In the genomic region with DNA sequence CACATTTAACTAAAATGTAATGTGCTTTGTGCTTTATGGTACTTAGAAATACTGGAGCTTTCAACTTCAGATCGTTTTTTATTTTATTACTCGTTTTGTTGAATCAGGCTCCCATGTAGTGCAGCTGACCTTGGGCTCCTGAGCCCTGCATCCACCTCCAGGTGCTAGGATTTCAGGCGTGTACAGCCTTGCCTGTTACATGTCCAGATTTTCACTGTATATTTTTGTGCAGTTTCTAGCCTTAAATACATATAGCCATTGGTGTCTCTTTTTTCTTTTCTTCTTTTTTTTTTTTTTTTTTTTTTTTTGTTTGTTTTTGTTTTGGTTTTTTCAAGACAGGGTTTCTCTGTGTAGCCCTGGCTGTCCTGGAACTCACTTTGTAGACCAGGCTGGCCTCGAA, we compare ENCODE assay signal across 22 mouse cellular contexts. TPM values are rescaled to one million over a fixed set of nuclear protein-coding genes. Genes with fewer than 3 reads are reported as not detected.
DNase-seq lines count a peak whose midpoint lies in the region; ATAC-seq and TF ChIP-seq lines count a peak whose summit lies in the region.
"Had no signal": no experiment of that assay in that cellular context is flagged by ENCODE, and none has a peak within 500 bp of the region (broad histone marks: within the 10 kb centered on the region; RNA-seq: fewer than 3 reads in every experiment).

No protein-coding gene starts in this region.

- H3K4me3 ChIP-seq in midbrain, embryonic 11.5 days (ENCODE audit: low read depth, low read length) = no peak overlapping the region
- H3K4me3 ChIP-seq in midbrain, embryonic 13.5 days (replicated peaks) = no peak overlapping the region
- no peak overlapping the region for H3K4me3 ChIP-seq in ES-E14 (ENCODE audit: insufficient read depth in 1 of 2, low read depth in 1 of 2, low read length in 2 of 2, poor library complexity in 1 of 2, severe bottlenecking in 1 of 2)
- H3K4me3 ChIP-seq in embryonic facial prominence, embryonic 10.5 days = no peak overlapping the region

- no peaks in the 10 kb centered on the region for H3K9me3 ChIP-seq in midbrain, embryonic 11.5 days (ENCODE audit: control insufficient read depth, low read length)
- H3K9me3 ChIP-seq in midbrain, embryonic 13.5 days = no peaks in the 10 kb centered on the region
- no peaks in the 10 kb centered on the region for H3K9me3 ChIP-seq in ES-E14 (ENCODE audit: control insufficient read depth, insufficient read depth, low read depth, low read length)
- H3K9me3 ChIP-seq in embryonic facial prominence, embryonic 10.5 days = no peaks in the 10 kb centered on the region
- H3K9me3 ChIP-seq: G1E had no signal

- H3K27me3 ChIP-seq in midbrain, embryonic 11.5 days (ENCODE audit: control insufficient read depth, insufficient read depth, low read length) = no peaks in the 10 kb centered on the region
- H3K27me3 ChIP-seq in midbrain, embryonic 13.5 days = no peaks in the 10 kb centered on the region
- no peaks in the 10 kb centered on the region for H3K27me3 ChIP-seq in embryonic facial prominence, embryonic 10.5 days (replicated peaks; ENCODE audit: low read depth, poor library complexity, severe bottlenecking)
- H3K27me3 ChIP-seq: CH12.LX, Patski had no signal

- no peak for ATAC-seq in midbrain, embryonic 11.5 days (ENCODE audit: low FRiP score)
- ATAC-seq in midbrain, embryonic 13.5 days = no peak
- ATAC-seq: activated CD4-positive, CD25-positive, alpha-beta regulatory T cell, adult 4 months; CD4-positive, CD25-positive, alpha-beta regulatory T cell, adult 4 months; Patski had no signal

- intact Hi-C loops in heart, postnatal 25 days (cut with DNase I) = no loop called here

- in situ Hi-C loops in ES-E14 (cut with MboI; ENCODE audit: low sequenced_read_pairs in 2 of 2, unreplicated experiment in 2 of 2) = no loop called here

- H3K36me3 ChIP-seq in midbrain, embryonic 11.5 days (ENCODE audit: control insufficient read depth, insufficient read depth, low read length) = no peaks in the 10 kb centered on the region
- H3K36me3 ChIP-seq in midbrain, embryonic 13.5 days = no peaks in the 10 kb centered on the region
- H3K36me3 ChIP-seq in ES-E14 (ENCODE audit: control insufficient read depth, insufficient read depth, low read length, poor library complexity, severe bottlenecking) = no peaks in the 10 kb centered on the region
- H3K36me3 ChIP-seq in embryonic facial prominence, embryonic 10.5 days (replicated peaks) = peaks cover 24% of the 10 kb centered on the region

- no peak overlapping the region for H3K4me2 ChIP-seq in midbrain, embryonic 11.5 days
- no peak overlapping the region for H3K4me2 ChIP-seq in midbrain, embryonic 13.5 days (replicated peaks)

- no peak overlapping the region for H3K9ac ChIP-seq in midbrain, embryonic 11.5 days (ENCODE audit: low read length)
- H3K9ac ChIP-seq in midbrain, embryonic 13.5 days (replicated peaks) = no peak overlapping the region
- H3K9ac ChIP-seq in ES-E14 (ENCODE audit: insufficient read depth, low read depth, low read length, poor library complexity, severe bottlenecking) = no peak overlapping the region

- H3K4me1 ChIP-seq in midbrain, embryonic 11.5 days (ENCODE audit: control insufficient read depth, insufficient read depth, low read length) = peaks cover 3% of the 10 kb centered on the region
- peaks cover 11% of the 10 kb centered on the region for H3K4me1 ChIP-seq in midbrain, embryonic 13.5 days (replicated peaks)
- no peaks in the 10 kb centered on the region for H3K4me1 ChIP-seq in ES-E14 (ENCODE audit: control insufficient read depth in 2 of 2, insufficient read depth in 2 of 2, low read length in 2 of 2, poor library complexity in 1 of 2)
- peaks cover 10% of the 10 kb centered on the region for H3K4me1 ChIP-seq in embryonic facial prominence, embryonic 10.5 days

- WGBS in midbrain, embryonic 11.5 days = 94% methylated on average over 4 of the region's 4 CpGs
- whole genome bisulfite sequencing in midbrain, embryonic 13.5 days = 97% methylated on average over 4 of the region's 4 CpGs
- WGBS in embryonic facial prominence, embryonic 10.5 days = 91% methylated on average over 4 of the region's 4 CpGs

- H3K27ac ChIP-seq in midbrain, embryonic 11.5 days (ENCODE audit: low read depth, low read length) = no peak overlapping the region
- no peak overlapping the region for H3K27ac ChIP-seq in midbrain, embryonic 13.5 days
- H3K27ac ChIP-seq in ES-E14 (ENCODE audit: insufficient read depth, low read depth, low read length, poor library complexity, severe bottlenecking) = no peak overlapping the region
- H3K27ac ChIP-seq in embryonic facial prominence, embryonic 10.5 days (replicated peaks) = no peak overlapping the region

- DNase-seq in heart, adult 11 months = peak; percentile 46
- no peak for DNase-seq in heart, postnatal 25 days (ENCODE audit: low spot score)
- DNase-seq in midbrain, embryonic 11.5 days (ENCODE audit: low spot score, missing footprints) = peak; percentile 51
- no peak for DNase-seq in ES-E14 (ENCODE audit: low read depth, low spot score)
- no peak for DNase-seq in embryonic facial prominence, embryonic 10.5 days (ENCODE audit: low spot score)
- DNase-seq: adrenal gland, adult 2 months; adrenal gland, adult 8-10 months; adrenal gland, postnatal 10 days; adrenal gland, postnatal 14 days; adrenal gland, postnatal 25 days; adrenal gland, postnatal 36 days; B cell, adult 2 months; cerebellum, adult 11 months; cerebellum, adult 11-12 months; cerebellum, adult 18-20 months; cerebellum, adult 2 months had no signal

TF ChIP-seq in ES-E14, 5 proteins besides CTCF, POLR2A, EP300 and RAD21:
- TF ChIP-seq ZNF384 (IDR thresholded peaks at IDR 0.05; ENCODE audit: low read depth, low read length) (peak; percentile 79), HCFC1 (IDR thresholded peaks at IDR 0.05; ENCODE audit: borderline replicate concordance, insufficient read depth, low read length) (no peak), CHD2 (IDR thresholded peaks at IDR 0.05; ENCODE audit: low read depth, low read length) (no peak), MAFK (IDR thresholded peaks at IDR 0.05; ENCODE audit: insufficient read depth, low read depth, low read length) (no peak)
TF ChIP-seq in ES-E14: peak in this region for 1.

RNA-seq across cellular contexts. Expression of gene Socs4, which starts 4.8 kb away (rescaled TPM):
- 10 to 100 TPM; 13.1 to 16.9 TPM for total RNA-seq in heart, postnatal 25 days (2021)
- 5.8 and 8.3 TPM in 2 replicates for polyA plus RNA-seq in midbrain, embryonic 11.5 days (2014; fragmentation: Nextera tagmentation; extraction: Ambion mirVana)
- 3.7 and 3.9 TPM in 2 replicates for polyA plus RNA-seq in midbrain, embryonic 13.5 days (2015; fragmentation: Nextera tagmentation; extraction: Ambion mirVana)
- 6.7 and 10.4 TPM in 2 replicates for total RNA-seq in ES-E14 (2012; rRNA removed)
- 4.2 and 5.6 TPM in 2 replicates for polyA plus RNA-seq in embryonic facial prominence, embryonic 10.5 days (2016; fragmentation: Nextera tagmentation; extraction: Ambion mirVana)

RNA-seq across cellular contexts. Expression of gene Wdhd1, which starts 4.9 kb away (rescaled TPM):
- 1 to 10 TPM in 1 of 2 experiments, under 1 TPM in 1; 0.75 to 1.8 TPM for total RNA-seq in heart, postnatal 25 days (2021)
- 47.3 and 48.1 TPM in 2 replicates for polyA plus RNA-seq in midbrain, embryonic 11.5 days (2014; fragmentation: Nextera tagmentation; extraction: Ambion mirVana)
- 23.5 and 25.3 TPM in 2 replicates for polyA plus RNA-seq in midbrain, embryonic 13.5 days (2015; fragmentation: Nextera tagmentation; extraction: Ambion mirVana)
- 22.0 and 31.0 TPM in 2 replicates for total RNA-seq in ES-E14 (2012; rRNA removed)
- polyA plus RNA-seq in embryonic facial prominence, embryonic 10.5 days (2016; fragmentation: Nextera tagmentation; extraction: Ambion mirVana) = 61.3 and 61.5 TPM in 2 replicates

RNA-seq across cellular contexts. Expression of gene Mapk1ip1l, which starts 16.5 kb away (rescaled TPM):
- total RNA-seq in heart, postnatal 25 days (2021) = 10 to 100 TPM; 31.3 to 36.7 TPM
- polyA plus RNA-seq in midbrain, embryonic 11.5 days (2014; fragmentation: Nextera tagmentation; extraction: Ambion mirVana) = 91.0 and 97.6 TPM in 2 replicates
- 60.8 and 63.8 TPM in 2 replicates for polyA plus RNA-seq in midbrain, embryonic 13.5 days (2015; fragmentation: Nextera tagmentation; extraction: Ambion mirVana)
- total RNA-seq in ES-E14 (2012; rRNA removed) = 57.1 and 89.1 TPM in 2 replicates
- 135 and 137 TPM in 2 replicates for polyA plus RNA-seq in embryonic facial prominence, embryonic 10.5 days (2016; fragmentation: Nextera tagmentation; extraction: Ambion mirVana)

Comparison
In these comparisons a context has a peak if more than half of its experiments do, and no peak if none do; other contexts are left out.
1. DNase-seq: peak in heart, adult 11 months (single experiment) and midbrain, embryonic 11.5 days (single experiment); none in heart, postnatal 25 days (single experiment), ES-E14 (single experiment) and embryonic facial prominence, embryonic 10.5 days (single experiment).